Mouse (Mus musculus): ENCODE data around the gene Dlgap4. TPM values are rescaled to one million over a fixed set of nuclear protein-coding genes. Genes with fewer than 3 reads are reported as not detected.

Gene Dlgap4
- total and polyA plus RNA-seq, 3 experiments, result 31.3 to 61.5 (median 32.5) TPM

GRCm38 (mm10) chr2:156720675-156721553 is 107.4 kb downstream of the Dlgap4 start:
- peak; percentile 98 for DNase-seq
- WGBS, result under 1% methylated on average over 90 of the region's 114 CpGs
- peak overlapping the region; percentile 94 for H3K9ac ChIP-seq (ENCODE audit: low read depth, low read length)
- peak overlapping the region; percentile 95 for H3K27ac ChIP-seq
- peak; percentile 88 for TF ChIP-seq POLR2A (IDR thresholded peaks at IDR 0.05; ENCODE audit: insufficient read depth, low read depth, low read length)
- peak; percentile 87 for TF ChIP-seq CTCF (IDR thresholded peaks at IDR 0.05)
- peak; percentile 61; the same call in 1 of the 2 replicates for TF ChIP-seq EP300 (IDR thresholded peaks at IDR 0.05; ENCODE audit: insufficient read depth, low read depth, low read length)
- intact Hi-C loops (cut with DNase I), result loop anchor here (5.0 kb wide), 1 partner anchor 356 kb away; the partner anchor contains the start of gene Soga1
- H3K79me2 ChIP-seq (replicated peaks; ENCODE audit: control insufficient read depth, insufficient read depth, low read length), result peaks cover 3% of the 10 kb centered on the region; the same call in 1 of the 2 replicates
- peaks cover 32% of the 10 kb centered on the region for H3K4me1 ChIP-seq (ENCODE audit: control insufficient read depth, insufficient read depth, low read length)
- H3K36me3 ChIP-seq (ENCODE audit: control insufficient read depth, insufficient read depth, low read length), result peaks cover 2% of the 10 kb centered on the region; the same call in 1 of the 2 replicates
- H3K4me3 ChIP-seq, result peak overlapping the region; percentile 78
- no peaks in the 10 kb centered on the region for H3K27me3 ChIP-seq (ENCODE audit: control insufficient read depth, insufficient read depth, low read length)

- no peak for DNase-seq
- H3K4me1 ChIP-seq (ENCODE audit: control insufficient read depth, insufficient read depth, low read length), result peaks cover 39% of the 10 kb centered on the region
- peak overlapping the region; percentile 78 for H3K4me3 ChIP-seq
- peak overlapping the region; percentile 94 for H3K9ac ChIP-seq (ENCODE audit: low read depth, low read length)
- intact Hi-C loops (cut with DNase I), result loop anchor here (5.0 kb wide), 1 partner anchor 356 kb away; the partner anchor contains the start of gene Soga1
- H3K27me3 ChIP-seq (ENCODE audit: control insufficient read depth, insufficient read depth, low read length), result no peaks in the 10 kb centered on the region
- H3K79me2 ChIP-seq (replicated peaks; ENCODE audit: control insufficient read depth, insufficient read depth, low read length), result peaks cover 3% of the 10 kb centered on the region; the same call in 1 of the 2 replicates
- peak overlapping the region; percentile 92 for H3K27ac ChIP-seq
- WGBS, result 2% methylated on average over 17 of the region's 17 CpGs
- peaks cover 2% of the 10 kb centered on the region; the same call in 1 of the 2 replicates for H3K36me3 ChIP-seq (ENCODE audit: control insufficient read depth, insufficient read depth, low read length)
- no peak for TF ChIP-seq POLR2A (IDR thresholded peaks at IDR 0.05; ENCODE audit: insufficient read depth, low read depth, low read length)
- no peak for TF ChIP-seq CTCF (IDR thresholded peaks at IDR 0.05)
- TF ChIP-seq EP300 (IDR thresholded peaks at IDR 0.05; ENCODE audit: insufficient read depth, low read depth, low read length), result no peak
Observed at GRCm38 (mm10) chr2:156721554-156722070, 108.1 kb downstream of the Dlgap4 start.

GRCm38 (mm10) chr2:156722071-156722575 is 108.6 kb downstream of the Dlgap4 start:
- peak; percentile 61; the same call in 1 of the 2 replicates for TF ChIP-seq EP300 (IDR thresholded peaks at IDR 0.05; ENCODE audit: insufficient read depth, low read depth, low read length)
- peak; percentile 33; the same call in 1 of the 2 replicates for TF ChIP-seq CTCF (IDR thresholded peaks at IDR 0.05)
- peak; percentile 94 for TF ChIP-seq POLR2A (IDR thresholded peaks at IDR 0.05; ENCODE audit: insufficient read depth, low read depth, low read length)
- Histone ChIP-seq H3K79me2 (replicated peaks; ENCODE audit: control insufficient read depth, insufficient read depth, low read length) (peaks cover 3% of the 10 kb centered on the region; the same call in 1 of the 2 replicates), H3K4me3 (peak overlapping the region; percentile 78), H3K9ac (ENCODE audit: low read depth, low read length) (peak overlapping the region; percentile 94), H3K27me3 (ENCODE audit: control insufficient read depth, insufficient read depth, low read length) (no peaks in the 10 kb centered on the region), H3K27ac (peak overlapping the region; percentile 92), H3K4me1 (ENCODE audit: control insufficient read depth, insufficient read depth, low read length) (peaks cover 43% of the 10 kb centered on the region), H3K36me3 (ENCODE audit: control insufficient read depth, insufficient read depth, low read length) (peaks cover 4% of the 10 kb centered on the region)
- WGBS, result 2% methylated on average over 15 of the region's 15 CpGs
- intact Hi-C loops (cut with DNase I), result loop anchor here (5.0 kb wide), 1 partner anchor 355 kb away; the partner anchor contains the start of gene Soga1
- DNase-seq, result peak; percentile 82 to 86

- Histone ChIP-seq H3K27me3 (ENCODE audit: control insufficient read depth, insufficient read depth, low read length) (no peaks in the 10 kb centered on the region), H3K79me2 (replicated peaks; ENCODE audit: control insufficient read depth, insufficient read depth, low read length) (peaks cover 3% of the 10 kb centered on the region; the same call in 1 of the 2 replicates), H3K9ac (ENCODE audit: low read depth, low read length) (no peak overlapping the region), H3K4me1 (ENCODE audit: control insufficient read depth, insufficient read depth, low read length) (peaks cover 38% of the 10 kb centered on the region), H3K27ac (peak overlapping the region; percentile 92), H3K4me3 (peak overlapping the region; percentile 78), H3K36me3 (ENCODE audit: control insufficient read depth, insufficient read depth, low read length) (peaks cover 6% of the 10 kb centered on the region)
- intact Hi-C loops (cut with DNase I), result loop anchor here (5.0 kb wide), 1 partner anchor 355 kb away; the partner anchor contains the start of gene Soga1
- no peak for DNase-seq
- no peak for TF ChIP-seq EP300 (IDR thresholded peaks at IDR 0.05; ENCODE audit: insufficient read depth, low read depth, low read length)
- TF ChIP-seq CTCF (IDR thresholded peaks at IDR 0.05), result no peak
- no peak for TF ChIP-seq POLR2A (IDR thresholded peaks at IDR 0.05; ENCODE audit: insufficient read depth, low read depth, low read length)
- WGBS, result 55% methylated on average over 5 of the region's 5 CpGs
Observed at GRCm38 (mm10) chr2:156722752-156723151, 109.2 kb downstream of the Dlgap4 start.

- Histone ChIP-seq H3K27me3 (ENCODE audit: control insufficient read depth, insufficient read depth, low read length) (no peaks in the 10 kb centered on the region), H3K36me3 (ENCODE audit: control insufficient read depth, insufficient read depth, low read length) (peaks cover 6% of the 10 kb centered on the region), H3K9ac (ENCODE audit: low read depth, low read length) (no peak overlapping the region), H3K27ac (no peak overlapping the region), H3K4me3 (no peak overlapping the region), H3K4me1 (ENCODE audit: control insufficient read depth, insufficient read depth, low read length) (peaks cover 27% of the 10 kb centered on the region), H3K79me2 (replicated peaks; ENCODE audit: control insufficient read depth, insufficient read depth, low read length) (peaks cover 3% of the 10 kb centered on the region)
- TF ChIP-seq CTCF (IDR thresholded peaks at IDR 0.05) (no peak), EP300 (IDR thresholded peaks at IDR 0.05; ENCODE audit: insufficient read depth, low read depth, low read length) (no peak), POLR2A (IDR thresholded peaks at IDR 0.05; ENCODE audit: insufficient read depth, low read depth, low read length) (no peak)
- WGBS, result 55% methylated on average over 1 of the region's 1 CpGs
- intact Hi-C loops (cut with DNase I), result loop anchor here (5.0 kb wide), 1 partner anchor 353 kb away; the partner anchor contains the start of gene Soga1
- DNase-seq, result no peak
Observed at GRCm38 (mm10) chr2:156723899-156724523, 110.5 kb downstream of the Dlgap4 start.
